Mouse (Mus musculus) G1E (cell line): ENCODE data around the gene Abca6.

Experiments used
- CTCF ChIP-seq: IDR thresholded peaks from 2 replicates; pipeline ENCODE4 v1.5.1; 2012; ENCODE audit warnings: low read depth, low read length, inconsistent platforms, mixed read lengths
- GATA1 ChIP-seq: IDR thresholded peaks from 2 replicates; pipeline ENCODE4 v1.6.1; 2012; ENCODE audit warnings: borderline replicate concordance, low read length, inconsistent platforms, mixed read lengths
- POLR2AphosphoS5 ChIP-seq: IDR thresholded peaks from 2 replicates; pipeline ENCODE4 v1.6.1; 2012; ENCODE audit warnings: low read depth, low read length, inconsistent platforms; ENCODE audit not compliant: insufficient replicate concordance

DNA sequence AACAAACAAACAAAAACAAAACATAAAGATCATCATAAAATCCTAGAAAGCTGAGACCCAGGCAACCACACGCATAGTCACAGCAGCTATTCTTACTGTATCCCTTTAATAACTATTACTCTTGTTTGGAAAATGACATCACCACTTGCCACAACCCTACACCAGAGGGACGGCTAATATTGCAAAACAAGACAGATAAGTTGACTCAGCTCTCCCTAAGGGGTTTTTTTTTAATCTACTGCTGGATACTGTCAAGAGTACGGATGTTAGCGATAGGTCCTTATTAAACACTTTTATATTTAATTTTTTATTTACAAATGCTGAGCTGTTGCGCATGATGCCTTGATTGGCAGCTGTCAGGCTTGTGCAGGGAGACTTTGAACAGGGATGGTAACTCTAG lies 120.8 kb downstream of the Abca6 start:
- TF ChIP-seq GATA1 (no peak), CTCF (no peak), POLR2AphosphoS5 (no peak)
